ENCODE assay signal across 21 mouse cellular contexts in the genomic region with DNA sequence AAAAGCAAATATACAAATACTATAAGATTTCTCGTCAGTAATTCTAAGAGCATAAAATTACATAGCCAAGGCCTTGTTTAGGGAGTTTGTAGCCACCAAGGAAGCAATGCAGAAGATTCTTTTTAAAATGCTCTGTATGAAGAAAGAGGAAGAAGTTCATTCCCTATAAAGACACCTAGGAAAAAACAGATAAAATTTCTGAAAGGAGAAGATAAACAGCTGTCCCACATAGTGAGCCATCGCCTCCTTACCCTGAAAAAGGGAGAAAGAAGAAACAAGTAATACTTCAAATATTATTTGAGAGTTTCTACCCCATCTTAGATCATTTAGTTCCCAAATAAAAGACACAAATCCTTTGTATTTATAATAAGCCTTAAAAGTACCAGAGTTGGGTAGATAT.
A peak's percentile ranks its signal among the peaks of the same experiment; 100 is the strongest.
DNase-seq lines count a peak whose midpoint lies in the region; ATAC-seq and TF ChIP-seq lines count a peak whose summit lies in the region.
"Had no signal": no experiment of that assay in that cellular context is flagged by ENCODE, and none has a peak within 500 bp of the region (broad histone marks: within the 10 kb centered on the region; RNA-seq: fewer than 3 reads in every experiment).

No protein-coding gene starts in this region.

- no peak overlapping the region for H3K4me2 ChIP-seq in liver, postnatal 0 days (ENCODE audit: low read depth, low read length)

- no peak overlapping the region for H3K9ac ChIP-seq in MEL (ENCODE audit: control insufficient read depth, low read depth, low read length, poor library complexity, severe bottlenecking)
- no peak overlapping the region for H3K9ac ChIP-seq in liver, postnatal 0 days (replicated peaks)

- no peak for TF ChIP-seq RAD21 in MEL (IDR thresholded peaks at IDR 0.05; ENCODE audit: low read depth, low read length)

- H3K9me3 ChIP-seq in MEL (replicated peaks; ENCODE audit: insufficient read depth, low read length): no peaks in the 10 kb centered on the region
- no peaks in the 10 kb centered on the region for H3K9me3 ChIP-seq in liver, postnatal 0 days (ENCODE audit: low read length)
- H3K9me3 ChIP-seq: G1E had no signal

- ATAC-seq in liver, postnatal 0 days: no peak
- ATAC-seq: activated CD4-positive, CD25-positive, alpha-beta regulatory T cell, adult 4 months; CD4-positive, CD25-positive, alpha-beta regulatory T cell, adult 4 months; Patski had no signal

- no peak overlapping the region for H3K27ac ChIP-seq in MEL (ENCODE audit: control insufficient read depth, low read depth, low read length)
- H3K27ac ChIP-seq in liver, postnatal 0 days (ENCODE audit: low read depth): no peak overlapping the region

- 76% methylated on average over 2 of the region's 2 CpGs for WGBS in liver, postnatal 0 days (ENCODE audit: insufficient replicate concordance)

- TF ChIP-seq EP300 in MEL (IDR thresholded peaks at IDR 0.05; ENCODE audit: low read depth in 1 of 2, low read length in 2 of 2): peak; percentile 56 to 59; a peak in 2 of 4 replicates
- no peak for TF ChIP-seq EP300 in liver, postnatal 0 days (IDR thresholded peaks at IDR 0.05; ENCODE audit: low read depth)

- TF ChIP-seq CTCF in MEL (IDR thresholded peaks at IDR 0.05 in 2 of 3, conservative IDR thresholded peaks at IDR 0.05 in 1 of 3; ENCODE audit: control insufficient read depth in 1 of 3, insufficient read depth in 1 of 3, low read depth in 2 of 3, low read length in 3 of 3, poor library complexity in 1 of 3, severe bottlenecking in 1 of 3): no peak
- TF ChIP-seq CTCF in liver, postnatal 0 days (IDR thresholded peaks at IDR 0.05; ENCODE audit: low read depth): no peak

- peak; percentile 25 for DNase-seq in MEL (ENCODE audit: low read depth, low spot score)
- peak; percentile 17 for DNase-seq in MEL-GATA-1-ER (ENCODE audit: extremely low read depth, low read depth)
- DNase-seq in right cerebral cortex, postnatal 25 days: no peak
- DNase-seq in liver, postnatal 0 days: no peak
- DNase-seq: adrenal gland, adult 2 months; adrenal gland, adult 8-10 months; adrenal gland, postnatal 10 days; adrenal gland, postnatal 14 days; adrenal gland, postnatal 25 days; adrenal gland, postnatal 36 days; B cell, adult 2 months; cerebellum, adult 11 months; cerebellum, adult 11-12 months; cerebellum, adult 18-20 months; cerebellum, adult 2 months; cerebellum, adult 8-10 months had no signal

- no peak for TF ChIP-seq POLR2A in MEL (IDR thresholded peaks at IDR 0.05; ENCODE audit: control insufficient read depth in 1 of 2, insufficient read depth in 1 of 2, low read depth in 1 of 2, low read length in 2 of 2, poor library complexity in 1 of 2)

- peaks cover 7 to 16% of the 10 kb centered on the region in 2 experiments for H3K4me1 ChIP-seq in MEL (ENCODE audit: control insufficient read depth in 1 of 2, insufficient read depth in 2 of 2, low read length in 2 of 2)
- H3K4me1 ChIP-seq in liver, postnatal 0 days (ENCODE audit: insufficient read depth): peaks cover 3% of the 10 kb centered on the region

- H3K79me2 ChIP-seq in MEL (ENCODE audit: control insufficient read depth, insufficient read depth, low read length, poor library complexity): no peaks in the 10 kb centered on the region

- no peaks in the 10 kb centered on the region for H3K27me3 ChIP-seq in MEL (ENCODE audit: control insufficient read depth in 1 of 2, insufficient read depth in 2 of 2, low read length in 2 of 2)
- no peaks in the 10 kb centered on the region for H3K27me3 ChIP-seq in liver, postnatal 0 days (ENCODE audit: insufficient read depth, low read length)
- H3K27me3 ChIP-seq: CH12.LX, Patski had no signal

- H3K4me3 ChIP-seq in MEL (ENCODE audit: control insufficient read depth in 1 of 2, insufficient read depth in 1 of 2, low read depth in 2 of 2, low read length in 2 of 2): no peak overlapping the region
- no peak overlapping the region for H3K4me3 ChIP-seq in liver, postnatal 0 days (ENCODE audit: low read depth, low read length)

- H3K36me3 ChIP-seq in MEL (ENCODE audit: control insufficient read depth in 1 of 2, insufficient read depth in 2 of 2, low read length in 2 of 2): peaks cover 0 to 22% of the 10 kb centered on the region in 2 experiments; a peak in 2 of 4 replicates
- no peaks in the 10 kb centered on the region for H3K36me3 ChIP-seq in liver, postnatal 0 days (replicated peaks; ENCODE audit: insufficient read depth, low read length)
- H3K36me3 ChIP-seq: G1E had no signal

TF ChIP-seq in MEL, 35 proteins besides CTCF, POLR2A, EP300 and RAD21:
- TF ChIP-seq TAL1 (IDR thresholded peaks at IDR 0.05; ENCODE audit: low read length): 0 out of 2 replicates have a peak, but pooled peaks have one; percentile 28
- no peak for TF ChIP-seq POLR2AphosphoS2 (IDR thresholded peaks at IDR 0.05; ENCODE audit: low read length)
- TF ChIP-seq ZC3H11A (IDR thresholded peaks at IDR 0.05; ENCODE audit: low read depth, low read length): no peak
- no peak for TF ChIP-seq ZMIZ1 (IDR thresholded peaks at IDR 0.05; ENCODE audit: low read depth, low read length)
- no peak for TF ChIP-seq TBP (IDR thresholded peaks at IDR 0.05; ENCODE audit: low read depth, low read length)
- peak; percentile 42; the same call in 1 of the 2 replicates for TF ChIP-seq GATA1 (IDR thresholded peaks at IDR 0.05; ENCODE audit: low read depth, low read length)
- TF ChIP-seq TCF12 (IDR thresholded peaks at IDR 0.05; ENCODE audit: low read depth, low read length): peak; percentile 56; the same call in 1 of the 2 replicates

Comparison
In these comparisons a context has a peak if more than half of its experiments do, and no peak if none do; other contexts are left out.
1. DNase-seq: peak in MEL (single experiment) and MEL-GATA-1-ER (single experiment); none in right cerebral cortex, postnatal 25 days (single experiment) and liver, postnatal 0 days (single experiment).